Mouse (Mus musculus) limb, embryonic 11.5 days (tissue): ENCODE data around the gene Olfr867. TPM values are rescaled to one million over a fixed set of nuclear protein-coding genes. Genes with fewer than 3 reads are reported as not detected.

Experiments used
- microRNA-seq: library from miRNA; unstranded; fragments of <30 nt; microRNA quantifications from one replicate; pipeline ENCODE4, GENCODE M21; 2016
- polyA plus RNA-seq: library from polyadenylated mRNA; unstranded; fragments of >200 nt; fragmentation: Nextera tagmentation; extraction: Ambion mirVana; gene quantifications from 2 replicates; pipeline ENCODE4 v1.2.1, GENCODE M21; 2014

Gene Olfr867
- polyA plus RNA-seq, 1 experiment from 2014 or later = not detected

Small RNA genes lying within 50 kb of the gene (microRNA-seq; reads per million reads assigned to microRNA genes)
- not detected for gene Gm26231
- not detected for gene Gm44395

Other genes starting within 250 kb of the Olfr867 start
- gene Olfr860, start 207.8 kb downstream of the Olfr867 start, polyA plus RNA-seq = not detected in 2 replicates
- gene Olfr862, start 169.6 kb downstream of the Olfr867 start, polyA plus RNA-seq = not detected in 2 replicates
- gene Olfr77, start 140.7 kb downstream of the Olfr867 start, polyA plus RNA-seq = 0.20 TPM in 2 replicates
- not detected in 2 replicates for gene Olfr866, start 29.5 kb downstream of the Olfr867 start, polyA plus RNA-seq
- gene Olfr868, start 41.1 kb upstream of the Olfr867 start, polyA plus RNA-seq = not detected in 2 replicates
- not detected in 2 replicates for gene Olfr869, start 71.4 kb upstream of the Olfr867 start, polyA plus RNA-seq
- not detected in 2 replicates for gene Olfr870, start 116.5 kb upstream of the Olfr867 start, polyA plus RNA-seq
- gene Olfr871, start 154.6 kb upstream of the Olfr867 start, polyA plus RNA-seq = not detected in 2 replicates
- not detected in 2 replicates for gene Olfr872, start 179.6 kb upstream of the Olfr867 start, polyA plus RNA-seq
- not detected in 2 replicates for gene Olfr39, start 224.8 kb upstream of the Olfr867 start, polyA plus RNA-seq
- not detected in 2 replicates for gene Olfr873, start 241.0 kb upstream of the Olfr867 start, polyA plus RNA-seq